Mouse (Mus musculus) lung, postnatal 0 days (tissue): ENCODE data around the gene Ncam1.

Experiments
- CTCF ChIP-seq: IDR thresholded peaks from 2 replicates; pipeline ENCODE4 v1.5.1; 2016; ENCODE audit warnings: antibody characterized with exemption, mild to moderate bottlenecking
- EP300 ChIP-seq: IDR thresholded peaks from 2 replicates; pipeline ENCODE4 v1.6.1; 2016; ENCODE audit warnings: antibody characterized with exemption, mild to moderate bottlenecking, control low read depth

DNA sequence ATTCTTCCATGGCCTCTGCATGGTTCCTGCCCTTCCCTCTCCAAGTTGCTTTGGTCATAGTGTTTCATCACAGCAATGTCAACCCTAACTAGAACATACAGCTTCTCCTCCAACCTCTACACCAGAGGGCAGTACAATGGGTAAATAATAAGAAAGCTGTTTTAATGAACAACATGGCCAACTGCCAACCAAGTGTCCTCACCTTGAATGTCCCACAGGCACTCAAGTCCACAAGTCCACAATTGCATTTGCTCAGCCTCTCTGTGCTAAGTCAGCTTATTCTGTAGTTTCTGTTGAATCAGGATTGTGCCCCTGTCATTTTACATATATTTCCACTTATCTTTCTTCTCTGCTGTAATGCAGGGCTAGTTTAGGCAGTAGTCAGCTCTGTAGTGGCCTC lies 91.1 kb downstream of the Ncam1 start:
- TF ChIP-seq CTCF (no peak), EP300 (no peak)
